Mouse (Mus musculus) forebrain, embryonic 13.5 days (tissue): ENCODE data around the gene Ube2q1. TPM values are rescaled to one million over a fixed set of nuclear protein-coding genes. Genes with fewer than 3 reads are reported as not detected.

Source experiments
- ATAC-seq: fragments of 200-750 bp; cut with Nextera tagmentation; 2 replicates; pipeline ENCODE4 v1.8.0; 2017
- H3K27ac ChIP-seq: fragments of 300-500 bp; sonication (generic); 2 replicates; pipeline ENCODE4 v1.5.1; 2015; ENCODE audit warnings: inconsistent platforms, mild to moderate bottlenecking, moderate library complexity
- H3K27me3 ChIP-seq: fragments of 300-500 bp; sonication (generic); 2 replicates; pipeline ENCODE4 v1.6.1; 2015; ENCODE audit warnings: mild to moderate bottlenecking, inconsistent platforms
- H3K36me3 ChIP-seq: fragments of 300-500 bp; sonication (generic); 2 replicates; pipeline ENCODE4 v1.6.1; 2015; ENCODE audit warnings: mild to moderate bottlenecking, inconsistent platforms; ENCODE audit not compliant: poor library complexity, severe bottlenecking
- H3K4me1 ChIP-seq: fragments of 300-500 bp; sonication (generic); 2 replicates; pipeline ENCODE4 v1.6.1; 2015; ENCODE audit warnings: inconsistent platforms
- H3K4me2 ChIP-seq: fragments of 300-500 bp; sonication (generic); 2 replicates; pipeline ENCODE4 v1.6.1; 2015; ENCODE audit warnings: inconsistent platforms, mild to moderate bottlenecking, moderate library complexity
- H3K4me3 ChIP-seq: fragments of 300-500 bp; sonication (generic); 2 replicates; pipeline ENCODE4 v1.5.1; 2015; ENCODE audit warnings: mild to moderate bottlenecking, inconsistent platforms
- H3K9ac ChIP-seq: fragments of 300-500 bp; sonication (generic); 2 replicates; pipeline ENCODE4 v1.6.1; 2015; ENCODE audit warnings: mild to moderate bottlenecking, inconsistent platforms
- H3K9me3 ChIP-seq: fragments of 300-500 bp; sonication (generic); replicated peaks from 2 replicates; pipeline ENCODE4 v1.6.1; 2016; ENCODE audit warnings: inconsistent platforms
- WGBS: fragments of 180-500 bp; shearing (Covaris S2); methylation state at CpG from one replicate; pipeline ENCODE4 v1.1.7; 2015; 5-methylcytosine and 5-hydroxymethylcytosine counted together
- polyA plus RNA-seq: library from polyadenylated mRNA; unstranded; fragments of >200 nt; fragmentation: Nextera tagmentation; extraction: Ambion mirVana; gene quantifications from 2 replicates; pipeline ENCODE4 v1.2.1, GENCODE M21; 2015

Ube2q1 gene
- 14.1 and 15.4 TPM in 2 replicates for polyA plus RNA-seq

GRCm38 (mm10) chr3:89772968-89773709, at the start of gene Ube2q1:
Ube2q1 (plus strand) TSS chr3:89773616.
- no peaks in the 10 kb centered on the region for H3K27me3 ChIP-seq
- WGBS = under 1% methylated on average over 66 of the region's 90 CpGs
- peaks cover 41% of the 10 kb centered on the region for H3K4me1 ChIP-seq
- no peaks in the 10 kb centered on the region for H3K9me3 ChIP-seq
- peak within 1 kb of the TSS; percentile 96 for H3K27ac ChIP-seq
- peak; percentile 96 for ATAC-seq
- H3K4me2 ChIP-seq = peak within 1 kb of the TSS; percentile 92
- peak within 1 kb of the TSS; percentile 99 for H3K9ac ChIP-seq
- H3K36me3 ChIP-seq = peaks cover 40% of the 10 kb centered on the region
- peak within 1 kb of the TSS; percentile 99 for H3K4me3 ChIP-seq

GRCm38 (mm10) chr3:89727028-89727427, 46.4 kb upstream of the Ube2q1 start:
- H3K27me3 ChIP-seq = no peaks in the 10 kb centered on the region
- H3K4me3 ChIP-seq = no peak overlapping the region
- H3K4me2 ChIP-seq = no peak overlapping the region
- H3K27ac ChIP-seq = no peak overlapping the region
- no peak overlapping the region for H3K9ac ChIP-seq
- 0 out of 2 replicates have a peak, but pooled peaks have one; percentile 22 for ATAC-seq
- no peaks in the 10 kb centered on the region for H3K36me3 ChIP-seq
- WGBS = 20% methylated on average over 4 of the region's 4 CpGs
- H3K9me3 ChIP-seq = no peaks in the 10 kb centered on the region
- peaks cover 24% of the 10 kb centered on the region for H3K4me1 ChIP-seq

- Histone ChIP-seq H3K4me1 (peaks cover 18% of the 10 kb centered on the region), H3K4me3 (no peak overlapping the region), H3K27me3 (no peaks in the 10 kb centered on the region), H3K27ac (no peak overlapping the region), H3K9ac (no peak overlapping the region), H3K36me3 (no peaks in the 10 kb centered on the region), H3K9me3 (no peaks in the 10 kb centered on the region), H3K4me2 (no peak overlapping the region)
- ATAC-seq = no peak
- 88% methylated on average over 2 of the region's 2 CpGs for WGBS
Observed at GRCm38 (mm10) chr3:89728848-89729247, 44.6 kb upstream of the Ube2q1 start.

- Histone ChIP-seq H3K9ac (peak overlapping the region; percentile 67), H3K4me2 (peak overlapping the region; percentile 76), H3K27ac (peak overlapping the region; percentile 48; the same call in 1 of the 2 replicates), H3K4me1 (peaks cover 18% of the 10 kb centered on the region), H3K27me3 (no peaks in the 10 kb centered on the region), H3K9me3 (no peaks in the 10 kb centered on the region), H3K4me3 (peak overlapping the region; percentile 51), H3K36me3 (peaks cover 10% of the 10 kb centered on the region)
- 2% methylated on average over 32 of the region's 32 CpGs for WGBS
- peak; percentile 80 for ATAC-seq
Observed at GRCm38 (mm10) chr3:89730350-89731331, 42.8 kb upstream of the Ube2q1 start.

GRCm38 (mm10) chr3:89732091-89732490, 41.3 kb upstream of the Ube2q1 start:
- WGBS = 93% methylated on average over 4 of the region's 4 CpGs
- no peak overlapping the region for H3K27ac ChIP-seq
- peaks cover 23% of the 10 kb centered on the region for H3K36me3 ChIP-seq
- H3K9me3 ChIP-seq = no peaks in the 10 kb centered on the region
- no peaks in the 10 kb centered on the region for H3K27me3 ChIP-seq
- no peak overlapping the region for H3K4me3 ChIP-seq
- ATAC-seq = no peak
- no peak overlapping the region for H3K9ac ChIP-seq
- H3K4me2 ChIP-seq = no peak overlapping the region
- H3K4me1 ChIP-seq = peaks cover 18% of the 10 kb centered on the region

GRCm38 (mm10) chr3:89738509-89738908, 34.9 kb upstream of the Ube2q1 start:
- H3K4me2 ChIP-seq = no peak overlapping the region
- H3K4me3 ChIP-seq = no peak overlapping the region
- no peaks in the 10 kb centered on the region for H3K27me3 ChIP-seq
- no peaks in the 10 kb centered on the region for H3K9me3 ChIP-seq
- 96% methylated on average over 6 of the region's 6 CpGs for WGBS
- ATAC-seq = no peak
- no peaks in the 10 kb centered on the region for H3K4me1 ChIP-seq
- no peak overlapping the region for H3K27ac ChIP-seq
- H3K36me3 ChIP-seq = peaks cover 77% of the 10 kb centered on the region
- no peak overlapping the region for H3K9ac ChIP-seq

GRCm38 (mm10) chr3:89752307-89752706, 21.1 kb upstream of the Ube2q1 start:
- Histone ChIP-seq H3K27me3 (no peaks in the 10 kb centered on the region), H3K27ac (no peak overlapping the region), H3K4me2 (no peak overlapping the region), H3K36me3 (peaks cover 96% of the 10 kb centered on the region), H3K4me1 (0 out of 2 replicates have a peak, but pooled peaks cover 6% of the 10 kb centered on the region), H3K9ac (no peak overlapping the region), H3K4me3 (no peak overlapping the region), H3K9me3 (no peaks in the 10 kb centered on the region)
- no peak for ATAC-seq
- 57% methylated on average over 1 of the region's 1 CpGs for WGBS

GRCm38 (mm10) chr3:89755283-89755682, 18.1 kb upstream of the Ube2q1 start:
- H3K4me3 ChIP-seq = no peak overlapping the region
- no peak overlapping the region for H3K27ac ChIP-seq
- no peak overlapping the region for H3K9ac ChIP-seq
- H3K4me1 ChIP-seq = peaks cover 32% of the 10 kb centered on the region
- no peaks in the 10 kb centered on the region for H3K27me3 ChIP-seq
- no peak for ATAC-seq
- 77% methylated on average over 6 of the region's 6 CpGs for WGBS
- H3K36me3 ChIP-seq = peaks cover 85% of the 10 kb centered on the region
- no peak overlapping the region for H3K4me2 ChIP-seq
- no peaks in the 10 kb centered on the region for H3K9me3 ChIP-seq

- Histone ChIP-seq H3K36me3 (peaks cover 83% of the 10 kb centered on the region), H3K27ac (no peak overlapping the region), H3K4me2 (no peak overlapping the region), H3K9ac (no peak overlapping the region), H3K9me3 (no peaks in the 10 kb centered on the region), H3K4me3 (no peak overlapping the region), H3K27me3 (no peaks in the 10 kb centered on the region), H3K4me1 (peaks cover 34% of the 10 kb centered on the region)
- ATAC-seq = no peak
- 78% methylated on average over 2 of the region's 2 CpGs for WGBS
Observed at GRCm38 (mm10) chr3:89757851-89758250, 15.6 kb upstream of the Ube2q1 start.

- peak overlapping the region; percentile 44; the same call in 1 of the 2 replicates for H3K27ac ChIP-seq
- no peaks in the 10 kb centered on the region for H3K9me3 ChIP-seq
- H3K4me3 ChIP-seq = 0 out of 2 replicates have a peak overlapping the region, but pooled peaks have one; percentile 12
- H3K4me1 ChIP-seq = peaks cover 53% of the 10 kb centered on the region
- peaks cover 64% of the 10 kb centered on the region for H3K36me3 ChIP-seq
- H3K4me2 ChIP-seq = peak overlapping the region; percentile 47
- no peaks in the 10 kb centered on the region for H3K27me3 ChIP-seq
- peak overlapping the region; percentile 49 for H3K9ac ChIP-seq
- peak; percentile 42 for ATAC-seq
- 51% methylated on average over 3 of the region's 3 CpGs for WGBS
Observed at GRCm38 (mm10) chr3:89759786-89760185, 13.6 kb upstream of the Ube2q1 start.

- peak within 1 kb of the TSS; percentile 68 for H3K4me2 ChIP-seq
- H3K4me1 ChIP-seq = peaks cover 42% of the 10 kb centered on the region
- no peaks in the 10 kb centered on the region for H3K9me3 ChIP-seq
- ATAC-seq = peak; percentile 75
- peaks cover 41% of the 10 kb centered on the region for H3K36me3 ChIP-seq
- H3K9ac ChIP-seq = peak within 1 kb of the TSS; percentile 81
- no peaks in the 10 kb centered on the region for H3K27me3 ChIP-seq
- peak within 1 kb of the TSS; percentile 68 for H3K4me3 ChIP-seq
- peak within 1 kb of the TSS; percentile 74 for H3K27ac ChIP-seq
- WGBS = under 1% methylated on average over 36 of the region's 36 CpGs
Observed at GRCm38 (mm10) chr3:89764119-89764724, 9.2 kb upstream of the Ube2q1 start, which contains the start of gene Chrnb2. Chrnb2 (minus strand) TSS chr3:89764632.
